Mouse (Mus musculus) limb, embryonic 14.5 days (tissue): ENCODE results near the gene Nit2. TPM values are rescaled to one million over a fixed set of nuclear protein-coding genes. Genes with fewer than 3 reads are reported as not detected.

Experiments
- ATAC-seq: fragments of 200-750 bp; cut with Nextera tagmentation; 2 replicates; pipeline ENCODE4 v1.8.0; 2017; ENCODE audit warnings: low read depth, moderate number of reproducible peaks, moderate TSS enrichment; ENCODE audit not compliant: low FRiP score
- DNase-seq: peaks from one replicate; pipeline ENCODE4 v3.0.0-alpha.2; 2015; ENCODE audit warnings: low spot score
- H3K27ac ChIP-seq: fragments of 300-500 bp; sonication (generic); replicated peaks from 2 replicates; pipeline ENCODE4 v1.5.1; 2014; ENCODE audit warnings: low read depth, mild to moderate bottlenecking, low read length, moderate library complexity, mixed read lengths
- H3K27me3 ChIP-seq: fragments of 300-500 bp; sonication (generic); 2 replicates; pipeline ENCODE4 v1.6.1; 2014; ENCODE audit warnings: low read length, mixed read lengths; ENCODE audit not compliant: control insufficient read depth, insufficient read depth
- H3K36me3 ChIP-seq: fragments of 300-500 bp; sonication (generic); 2 replicates; pipeline ENCODE4 v1.6.1; 2014; ENCODE audit warnings: mild to moderate bottlenecking, low read length, moderate library complexity, mixed read lengths; ENCODE audit not compliant: control insufficient read depth, insufficient read depth
- H3K4me1 ChIP-seq: fragments of 300-500 bp; sonication (generic); 2 replicates; pipeline ENCODE4 v1.6.1; 2014; ENCODE audit warnings: antibody characterized with exemption, low read length, mixed read lengths; ENCODE audit not compliant: control insufficient read depth, insufficient read depth
- H3K4me2 ChIP-seq: fragments of 300-500 bp; sonication (generic); replicated peaks from 2 replicates; pipeline ENCODE4 v1.6.1; 2014; ENCODE audit warnings: low read depth, mild to moderate bottlenecking, low read length, moderate library complexity; ENCODE audit not compliant: severe bottlenecking
- H3K4me3 ChIP-seq: fragments of 300-500 bp; sonication (generic); replicated peaks from 2 replicates; pipeline ENCODE4 v1.5.1; 2014; ENCODE audit warnings: low read length
- H3K9ac ChIP-seq: fragments of 300-500 bp; sonication (generic); 2 replicates; pipeline ENCODE4 v1.6.1; 2014; ENCODE audit warnings: mild to moderate bottlenecking, low read depth, low read length, moderate library complexity; ENCODE audit not compliant: severe bottlenecking
- H3K9me3 ChIP-seq: fragments of 300-500 bp; sonication (generic); 2 replicates; pipeline ENCODE4 v1.6.1; 2016; ENCODE audit warnings: low read length; ENCODE audit not compliant: control insufficient read depth
- POLR2A ChIP-seq: fragments of 200-500 bp; IDR thresholded peaks from 2 replicates; pipeline ENCODE4 v1.8.0; 2012; ENCODE audit warnings: inconsistent platforms, mild to moderate bottlenecking, moderate library complexity, borderline replicate concordance; ENCODE audit not compliant: insufficient read depth, insufficient read length; ENCODE audit errors: extremely low read depth
- WGBS: fragments of 180-500 bp; shearing (Covaris S2); extraction: QIAGEN DNeasy Blood & Tissue Kit; methylation state at CpG from one replicate; pipeline ENCODE4 v1.1.7; 2014; 5-methylcytosine and 5-hydroxymethylcytosine counted together
- polyA plus RNA-seq, 2 experiments: library from polyadenylated mRNA; depleted of rRNA in 1 of 2; stranded (reverse) in 1 of 2; unstranded in 1 of 2; fragments of >200 nt; fragmentation: Nextera tagmentation in 1 of 2; extraction: Ambion mirVana in 1 of 2; gene quantifications; 2 replicates each; pipeline versions ENCODE4 v1.2.1 to v1.2.3; 2012 to 2014

Nit2 gene
- polyA plus RNA-seq, 2 experiments = 46.4 to 83.0 TPM

DNA sequence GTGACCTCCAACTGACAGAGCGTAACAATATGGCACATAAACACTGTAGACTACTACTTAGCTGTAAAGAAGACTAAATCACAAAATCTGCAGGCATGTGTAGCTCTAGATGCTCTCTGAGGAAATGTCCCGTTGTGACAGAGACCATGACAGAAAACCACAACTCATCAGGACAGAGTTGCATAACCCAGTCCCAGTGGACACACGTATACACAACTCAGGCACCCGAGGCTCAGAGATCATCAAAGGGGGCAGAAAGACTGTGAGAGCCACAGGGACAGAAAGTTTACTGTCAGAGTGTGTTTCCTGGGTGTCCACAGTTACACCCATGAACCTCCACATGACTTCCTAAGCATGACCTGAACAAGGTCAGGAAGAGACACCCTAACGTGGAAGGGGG is 29.4 kb upstream of the Nit2 start:
- Histone ChIP-seq H3K4me2 (no peak overlapping the region), H3K4me1 (no peaks in the 10 kb centered on the region), H3K9me3 (no peaks in the 10 kb centered on the region), H3K36me3 (peaks cover 51% of the 10 kb centered on the region), H3K27me3 (no peaks in the 10 kb centered on the region), H3K27ac (no peak overlapping the region), H3K4me3 (no peak overlapping the region), H3K9ac (no peak overlapping the region)
- TF ChIP-seq POLR2A = no peak
- DNase-seq (no peak), ATAC-seq (no peak)
- 90% methylated on average over 5 of the region's 5 CpGs for WGBS

DNA sequence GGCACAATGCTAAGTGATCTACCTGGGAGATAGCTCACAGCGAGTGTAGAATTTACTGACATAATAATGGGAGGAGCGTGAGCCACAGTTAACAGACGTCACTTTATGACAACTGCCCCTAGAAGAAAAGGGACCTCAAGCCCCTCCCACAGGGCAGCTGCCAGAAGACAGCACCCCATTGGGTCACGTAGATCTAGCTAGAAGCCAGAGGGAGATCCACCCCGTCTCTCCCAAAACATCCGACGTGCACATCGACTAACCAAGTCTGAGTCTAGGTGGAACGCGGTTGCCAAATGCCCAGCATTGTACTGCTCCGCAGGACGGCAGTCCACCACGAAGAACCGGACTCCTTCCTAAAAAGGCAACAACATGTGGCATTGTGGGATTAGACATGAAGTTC is 24.1 kb upstream of the Nit2 start:
- no peak for DNase-seq
- Histone ChIP-seq H3K4me2 (no peak overlapping the region), H3K27ac (no peak overlapping the region), H3K9me3 (no peaks in the 10 kb centered on the region), H3K27me3 (no peaks in the 10 kb centered on the region), H3K36me3 (peaks cover 53% of the 10 kb centered on the region), H3K4me3 (no peak overlapping the region), H3K9ac (no peak overlapping the region), H3K4me1 (no peaks in the 10 kb centered on the region)
- no peak for TF ChIP-seq POLR2A
- ATAC-seq = no peak
- 92% methylated on average over 14 of the region's 14 CpGs for WGBS

DNA sequence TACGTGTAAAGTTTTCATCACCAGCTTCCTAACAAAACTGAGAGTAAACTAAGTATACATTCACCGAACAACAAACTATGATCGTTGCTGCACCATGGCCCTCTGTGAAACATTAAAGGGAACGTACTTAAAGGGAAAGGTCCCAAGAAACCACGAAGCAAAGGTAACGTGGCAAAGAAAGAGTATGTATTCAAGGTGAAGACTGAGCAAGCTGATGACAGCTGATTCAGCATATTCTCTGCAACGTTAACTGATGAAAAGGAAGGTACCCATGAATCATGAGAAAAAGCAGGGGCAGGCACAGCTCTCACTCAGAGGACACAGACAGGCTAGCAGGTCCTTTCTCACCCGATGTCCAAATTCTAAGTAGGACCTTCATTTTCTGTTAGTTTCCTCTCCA is 23.2 kb upstream of the Nit2 start:
- no peak overlapping the region for H3K9ac ChIP-seq
- 90% methylated on average over 8 of the region's 8 CpGs for WGBS
- no peak overlapping the region for H3K27ac ChIP-seq
- no peak for TF ChIP-seq POLR2A
- no peaks in the 10 kb centered on the region for H3K27me3 ChIP-seq
- H3K36me3 ChIP-seq = peaks cover 59% of the 10 kb centered on the region
- no peaks in the 10 kb centered on the region for H3K4me1 ChIP-seq
- DNase-seq (no peak), ATAC-seq (no peak)
- no peak overlapping the region for H3K4me2 ChIP-seq
- H3K4me3 ChIP-seq = no peak overlapping the region
- H3K9me3 ChIP-seq = no peaks in the 10 kb centered on the region

DNA sequence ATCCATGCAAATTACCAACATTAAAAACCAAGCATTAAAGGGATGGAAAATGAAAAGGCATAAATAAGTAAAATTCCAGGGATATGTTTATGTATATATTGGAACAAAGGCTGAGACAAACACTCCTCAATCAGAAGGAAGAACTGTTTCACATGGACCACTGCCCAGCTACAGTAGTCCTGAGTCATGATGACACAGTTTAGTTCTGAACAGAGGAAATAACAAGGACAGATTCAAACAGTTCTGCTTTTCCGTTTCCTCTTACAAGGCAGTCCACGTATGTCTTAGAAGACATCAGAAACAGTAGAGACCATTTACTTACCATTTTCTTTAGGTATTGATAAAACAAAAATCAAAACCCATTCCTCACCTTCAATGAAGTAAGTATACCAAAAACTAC is 22.4 kb upstream of the Nit2 start:
- WGBS = 92% methylated on average over 2 of the region's 2 CpGs
- no peak for TF ChIP-seq POLR2A
- no peak overlapping the region for H3K9ac ChIP-seq
- DNase-seq (no peak), ATAC-seq (no peak)
- no peaks in the 10 kb centered on the region for H3K27me3 ChIP-seq
- no peak overlapping the region for H3K4me3 ChIP-seq
- no peaks in the 10 kb centered on the region for H3K4me1 ChIP-seq
- no peak overlapping the region for H3K27ac ChIP-seq
- no peaks in the 10 kb centered on the region for H3K9me3 ChIP-seq
- H3K36me3 ChIP-seq = peaks cover 54% of the 10 kb centered on the region
- no peak overlapping the region for H3K4me2 ChIP-seq

DNA sequence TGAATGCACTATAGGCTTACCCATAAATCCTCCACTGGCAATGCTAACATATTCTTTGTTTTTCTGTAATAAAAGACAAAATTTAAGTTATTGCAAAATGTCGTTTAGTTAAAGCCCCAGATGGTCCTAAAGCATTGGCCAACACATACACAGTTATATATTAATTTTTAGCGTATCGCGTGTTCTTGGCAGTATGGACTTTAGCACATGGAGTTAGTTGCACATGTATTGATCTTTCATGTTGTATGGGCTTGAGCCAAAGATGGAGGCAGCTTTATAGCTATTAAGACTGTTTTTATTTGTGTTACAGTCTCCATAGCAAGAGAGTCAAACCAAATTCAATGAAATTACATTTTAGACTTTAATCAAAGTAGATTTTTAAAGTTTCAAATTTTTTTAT is 19.5 kb upstream of the Nit2 start:
- 93% methylated on average over 4 of the region's 4 CpGs for WGBS
- Histone ChIP-seq H3K4me1 (no peaks in the 10 kb centered on the region), H3K27me3 (no peaks in the 10 kb centered on the region), H3K27ac (no peak overlapping the region), H3K4me2 (no peak overlapping the region), H3K36me3 (peaks cover 57% of the 10 kb centered on the region), H3K9ac (no peak overlapping the region), H3K9me3 (no peaks in the 10 kb centered on the region), H3K4me3 (no peak overlapping the region)
- TF ChIP-seq POLR2A = no peak
- DNase-seq = no peak
- no peak for ATAC-seq

DNA sequence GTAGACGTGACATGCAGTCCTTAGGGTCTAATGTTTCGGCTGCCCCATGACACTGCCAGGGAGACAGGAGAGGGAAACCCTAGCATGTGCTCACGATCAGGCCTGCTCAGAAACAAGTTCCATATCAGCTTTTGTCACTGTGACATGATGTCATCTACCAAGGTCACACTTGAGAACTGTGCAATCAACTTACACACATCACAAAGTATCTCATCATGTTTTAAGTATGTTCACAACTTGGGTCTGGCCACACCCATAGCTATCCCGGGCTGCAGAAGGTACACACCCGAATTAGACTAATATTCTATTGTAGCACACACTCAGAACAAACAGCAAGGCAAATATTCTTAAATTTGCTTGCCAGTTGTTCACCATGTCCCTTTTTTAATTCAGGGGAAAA is 14.9 kb upstream of the Nit2 start:
- H3K4me1 ChIP-seq = no peaks in the 10 kb centered on the region
- H3K27me3 ChIP-seq = no peaks in the 10 kb centered on the region
- no peak overlapping the region for H3K27ac ChIP-seq
- no peak overlapping the region for H3K4me2 ChIP-seq
- no peak overlapping the region for H3K4me3 ChIP-seq
- WGBS = 87% methylated on average over 5 of the region's 5 CpGs
- peaks cover 55% of the 10 kb centered on the region for H3K36me3 ChIP-seq
- H3K9ac ChIP-seq = no peak overlapping the region
- TF ChIP-seq POLR2A = no peak
- DNase-seq (no peak), ATAC-seq (no peak)
- no peaks in the 10 kb centered on the region for H3K9me3 ChIP-seq
